22 mouse cellular contexts compared by ENCODE assay signal in the genomic region with DNA sequence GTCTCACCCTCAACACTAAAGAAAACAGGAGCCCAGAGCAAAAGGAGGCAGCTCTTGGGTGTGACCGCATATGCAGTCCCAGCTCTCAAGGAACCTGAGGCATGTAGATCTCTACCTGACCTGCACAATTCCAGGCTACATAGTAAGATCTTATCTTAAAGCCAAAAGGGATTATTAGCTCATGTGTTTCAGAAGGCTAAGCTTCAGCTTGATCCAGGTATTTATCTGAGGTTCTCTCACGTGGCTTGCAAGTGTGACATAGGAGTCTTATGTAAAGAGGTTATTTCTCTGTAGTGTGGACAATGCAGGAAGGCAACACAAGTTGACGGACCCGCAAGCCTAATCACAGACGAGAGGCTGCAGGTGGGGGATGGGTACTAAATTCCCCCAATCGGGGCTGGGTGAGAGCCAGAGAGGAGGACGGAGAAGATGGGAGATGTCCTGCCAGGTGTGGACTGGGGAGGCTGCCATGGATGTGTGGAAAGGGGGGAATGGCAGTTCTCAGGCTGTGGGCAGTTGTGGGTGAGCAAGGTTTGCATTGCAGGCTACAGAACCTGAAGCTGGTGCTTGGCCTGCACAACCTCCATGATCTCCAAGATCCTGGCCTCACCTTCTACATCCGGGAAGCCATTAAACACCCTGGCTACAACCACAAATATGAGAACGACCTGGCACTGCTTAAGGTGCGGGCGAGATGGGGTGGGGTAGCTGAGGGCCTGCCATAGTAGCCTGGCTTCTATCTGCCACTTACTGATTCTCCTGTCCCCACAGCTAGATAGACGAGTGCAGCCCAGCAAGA. TPM values are rescaled to one million over a fixed set of nuclear protein-coding genes. Genes with fewer than 3 reads are reported as not detected.
A peak's percentile ranks its signal among the peaks of the same experiment; 100 is the strongest.
DNase-seq lines count a peak whose midpoint lies in the region; ATAC-seq lines count a peak whose summit lies in the region.
"Had no signal": no experiment of that assay in that cellular context is flagged by ENCODE, and none has a peak within 500 bp of the region (broad histone marks: within the 10 kb centered on the region; RNA-seq: fewer than 3 reads in every experiment).

No protein-coding gene starts in this region.

- DNase-seq in embryonic facial prominence, embryonic 10.5 days (ENCODE audit: low spot score), result no peak
- DNase-seq in heart, adult 9 months (ENCODE audit: low spot score in 2 of 2), result no peak
- DNase-seq in gonadal fat pad, adult 2 months (ENCODE audit: low read depth), result peak; percentile 82
- no peak for DNase-seq in right cerebral cortex, postnatal 36 days (ENCODE audit: low spot score in 2 of 2)
- DNase-seq: adrenal gland, postnatal 10 days; gastrocnemius, postnatal 25 days; kidney, adult 9 months; kidney, postnatal 36 days; lung, postnatal 4 days; thymus, postnatal 36 days had no signal

- H3K4me1 ChIP-seq in embryonic facial prominence, embryonic 13.5 days, result peaks cover 19% of the 10 kb centered on the region
- peaks cover 17% of the 10 kb centered on the region for H3K4me1 ChIP-seq in embryonic facial prominence, embryonic 10.5 days
- H3K4me1 ChIP-seq in heart, embryonic 16.5 days (ENCODE audit: control insufficient read depth, insufficient read depth, low read length), result peaks cover 24% of the 10 kb centered on the region
- H3K4me1 ChIP-seq in limb, embryonic 13.5 days, result peaks cover 38% of the 10 kb centered on the region
- H3K4me1 ChIP-seq: hindbrain, embryonic 13.5 days had no signal

- no peak overlapping the region for H3K4me3 ChIP-seq in embryonic facial prominence, embryonic 13.5 days
- no peak overlapping the region for H3K4me3 ChIP-seq in embryonic facial prominence, embryonic 10.5 days
- no peak overlapping the region for H3K4me3 ChIP-seq in heart, embryonic 16.5 days (ENCODE audit: low read length)
- no peak overlapping the region for H3K4me3 ChIP-seq in limb, embryonic 13.5 days
- H3K4me3 ChIP-seq: forebrain, embryonic 10.5 days; hindbrain, embryonic 13.5 days; lung, embryonic 15.5 days; neural tube, embryonic 15.5 days had no signal

- ATAC-seq in embryonic facial prominence, embryonic 13.5 days (ENCODE audit: insufficient number of reproducible peaks, insufficient read depth, low FRiP score, low TSS enrichment, low read depth), result no peak
- no peak for ATAC-seq in heart, embryonic 16.5 days (replicated peaks; ENCODE audit: extremely low read depth, insufficient read depth, low FRiP score)
- no peak for ATAC-seq in limb, embryonic 13.5 days (ENCODE audit: low FRiP score, low read depth)
- ATAC-seq: inflammation-experienced regulatory T-cells, adult 6 months; midbrain, embryonic 16.5 days had no signal

- no peaks in the 10 kb centered on the region for H3K9me3 ChIP-seq in embryonic facial prominence, embryonic 13.5 days
- peaks cover 4% of the 10 kb centered on the region; the same call in 1 of the 2 replicates for H3K9me3 ChIP-seq in embryonic facial prominence, embryonic 10.5 days
- no peaks in the 10 kb centered on the region; the same call in 1 of the 2 replicates for H3K9me3 ChIP-seq in heart, embryonic 16.5 days (replicated peaks; ENCODE audit: control insufficient read depth, low read length)
- no peaks in the 10 kb centered on the region for H3K9me3 ChIP-seq in limb, embryonic 13.5 days
- H3K9me3 ChIP-seq: hindbrain, embryonic 13.5 days; lung, embryonic 15.5 days; neural tube, embryonic 15.5 days had no signal

- no peaks in the 10 kb centered on the region for H3K27me3 ChIP-seq in embryonic facial prominence, embryonic 13.5 days
- H3K27me3 ChIP-seq in embryonic facial prominence, embryonic 10.5 days (replicated peaks; ENCODE audit: low read depth, poor library complexity, severe bottlenecking), result no peaks in the 10 kb centered on the region
- H3K27me3 ChIP-seq in heart, embryonic 16.5 days (ENCODE audit: control insufficient read depth, insufficient read depth, low read length), result no peaks in the 10 kb centered on the region
- no peaks in the 10 kb centered on the region for H3K27me3 ChIP-seq in limb, embryonic 13.5 days
- H3K27me3 ChIP-seq: hindbrain, embryonic 13.5 days; lung, embryonic 15.5 days; neural tube, embryonic 15.5 days had no signal

- peaks cover 12% of the 10 kb centered on the region for H3K36me3 ChIP-seq in embryonic facial prominence, embryonic 13.5 days
- peaks cover 20% of the 10 kb centered on the region for H3K36me3 ChIP-seq in embryonic facial prominence, embryonic 10.5 days (replicated peaks)
- H3K36me3 ChIP-seq in heart, embryonic 16.5 days (ENCODE audit: control insufficient read depth, insufficient read depth), result peaks cover 6% of the 10 kb centered on the region
- peaks cover 7% of the 10 kb centered on the region for H3K36me3 ChIP-seq in limb, embryonic 13.5 days

- 0 out of 2 replicates have a peak overlapping the region, but pooled peaks have one; percentile 36 for H3K9ac ChIP-seq in embryonic facial prominence, embryonic 13.5 days
- no peak overlapping the region for H3K9ac ChIP-seq in heart, embryonic 16.5 days (ENCODE audit: low read length)
- peak overlapping the region; percentile 48 for H3K9ac ChIP-seq in limb, embryonic 13.5 days
- H3K9ac ChIP-seq: hindbrain, embryonic 13.5 days; liver, embryonic 14.5 days; lung, embryonic 15.5 days; neural tube, embryonic 15.5 days had no signal

- H3K27ac ChIP-seq in embryonic facial prominence, embryonic 13.5 days, result no peak overlapping the region
- no peak overlapping the region for H3K27ac ChIP-seq in embryonic facial prominence, embryonic 10.5 days (replicated peaks)
- H3K27ac ChIP-seq in heart, embryonic 16.5 days (ENCODE audit: low read length), result peak overlapping the region; percentile 64
- peak overlapping the region; percentile 81 for H3K27ac ChIP-seq in limb, embryonic 13.5 days
- H3K27ac ChIP-seq: forebrain, embryonic 10.5 days; hindbrain, embryonic 13.5 days; liver, embryonic 14.5 days; lung, embryonic 15.5 days; neural tube, embryonic 15.5 days had no signal

- H3K4me2 ChIP-seq in embryonic facial prominence, embryonic 13.5 days, result no peak overlapping the region
- H3K4me2 ChIP-seq in heart, embryonic 16.5 days (ENCODE audit: low read depth, low read length), result no peak overlapping the region
- H3K4me2 ChIP-seq in limb, embryonic 13.5 days (replicated peaks), result no peak overlapping the region
- H3K4me2 ChIP-seq: heart, embryonic 11.5 days; hindbrain, embryonic 13.5 days; lung, embryonic 15.5 days; neural tube, embryonic 15.5 days had no signal

- WGBS in embryonic facial prominence, embryonic 13.5 days, result 75% methylated on average over 12 of the region's 12 CpGs
- 77% methylated on average over 12 of the region's 12 CpGs for WGBS in embryonic facial prominence, embryonic 10.5 days
- WGBS in heart, embryonic 16.5 days, result 64% methylated on average over 12 of the region's 12 CpGs
- 75% methylated on average over 12 of the region's 12 CpGs for WGBS in limb, embryonic 13.5 days

RNA-seq across cellular contexts. Expression of a gene that starts 5.0 kb away (rescaled TPM):
- 0.81 and 0.84 TPM in 2 replicates for polyA plus RNA-seq in embryonic facial prominence, embryonic 13.5 days (2015; fragmentation: Nextera tagmentation; extraction: Ambion mirVana)
- 0.88 and 1.5 TPM in 2 replicates for polyA plus RNA-seq in embryonic facial prominence, embryonic 10.5 days (2016; fragmentation: Nextera tagmentation; extraction: Ambion mirVana)
- 1.1 and 1.3 TPM in 2 replicates for polyA plus RNA-seq in heart, embryonic 16.5 days (2015; fragmentation: Nextera tagmentation; extraction: Ambion mirVana)
- polyA plus RNA-seq in gonadal fat pad, adult 2 months (2012; rRNA removed), result 0.24 and 0.42 TPM in 2 replicates
- 0.83 and 0.92 TPM in 2 replicates for polyA plus RNA-seq in limb, embryonic 13.5 days (2015; fragmentation: Nextera tagmentation; extraction: Ambion mirVana)

RNA-seq across cellular contexts. Expression of a gene that starts 10.5 kb away (rescaled TPM):
- 703 and 715 TPM in 2 replicates for polyA plus RNA-seq in embryonic facial prominence, embryonic 13.5 days (2015; fragmentation: Nextera tagmentation; extraction: Ambion mirVana)
- polyA plus RNA-seq in embryonic facial prominence, embryonic 10.5 days (2016; fragmentation: Nextera tagmentation; extraction: Ambion mirVana), result 591 and 608 TPM in 2 replicates
- polyA plus RNA-seq in heart, embryonic 16.5 days (2015; fragmentation: Nextera tagmentation; extraction: Ambion mirVana), result 1,046 and 1,072 TPM in 2 replicates
- polyA plus RNA-seq in gonadal fat pad, adult 2 months (2012; rRNA removed), result 595 and 686 TPM in 2 replicates
- polyA plus RNA-seq in limb, embryonic 13.5 days (2015; fragmentation: Nextera tagmentation; extraction: Ambion mirVana), result 761 and 775 TPM in 2 replicates

RNA-seq across cellular contexts. Expression of a gene that starts 11.8 kb away (rescaled TPM):
- polyA plus RNA-seq in embryonic facial prominence, embryonic 13.5 days (2015; fragmentation: Nextera tagmentation; extraction: Ambion mirVana), result 102 and 106 TPM in 2 replicates
- polyA plus RNA-seq in embryonic facial prominence, embryonic 10.5 days (2016; fragmentation: Nextera tagmentation; extraction: Ambion mirVana), result 240 and 250 TPM in 2 replicates
- polyA plus RNA-seq in heart, embryonic 16.5 days (2015; fragmentation: Nextera tagmentation; extraction: Ambion mirVana), result 98.0 and 101 TPM in 2 replicates
- polyA plus RNA-seq in gonadal fat pad, adult 2 months (2012; rRNA removed), result 125 and 180 TPM in 2 replicates
- polyA plus RNA-seq in limb, embryonic 13.5 days (2015; fragmentation: Nextera tagmentation; extraction: Ambion mirVana), result 116 and 123 TPM in 2 replicates

RNA-seq across cellular contexts. Expression of a gene that starts 22.7 kb away (rescaled TPM):
- polyA plus RNA-seq in embryonic facial prominence, embryonic 13.5 days (2015; fragmentation: Nextera tagmentation; extraction: Ambion mirVana), result 0.10 and 0.12 TPM in 2 replicates
- polyA plus RNA-seq in embryonic facial prominence, embryonic 10.5 days (2016; fragmentation: Nextera tagmentation; extraction: Ambion mirVana), result 0.04 TPM in 1 of 2 replicates, not detected in the other
- not detected in 2 replicates for polyA plus RNA-seq in heart, embryonic 16.5 days (2015; fragmentation: Nextera tagmentation; extraction: Ambion mirVana)
- polyA plus RNA-seq in gonadal fat pad, adult 2 months (2012; rRNA removed), result 1.6 and 1.8 TPM in 2 replicates
- polyA plus RNA-seq in limb, embryonic 13.5 days (2015; fragmentation: Nextera tagmentation; extraction: Ambion mirVana), result not detected in 2 replicates
- polyA plus RNA-seq: forebrain, embryonic 10.5 days; inflammation-experienced regulatory T-cells, adult 6 months; limb, embryonic 11.5 days had no signal

RNA-seq across cellular contexts. Expression of a gene that starts 24.6 kb away (rescaled TPM):
- 58.1 and 62.1 TPM in 2 replicates for polyA plus RNA-seq in embryonic facial prominence, embryonic 13.5 days (2015; fragmentation: Nextera tagmentation; extraction: Ambion mirVana)
- 62.6 and 63.5 TPM in 2 replicates for polyA plus RNA-seq in embryonic facial prominence, embryonic 10.5 days (2016; fragmentation: Nextera tagmentation; extraction: Ambion mirVana)
- 45.5 and 47.0 TPM in 2 replicates for polyA plus RNA-seq in heart, embryonic 16.5 days (2015; fragmentation: Nextera tagmentation; extraction: Ambion mirVana)
- 52.4 and 53.2 TPM in 2 replicates for polyA plus RNA-seq in gonadal fat pad, adult 2 months (2012; rRNA removed)
- polyA plus RNA-seq in limb, embryonic 13.5 days (2015; fragmentation: Nextera tagmentation; extraction: Ambion mirVana), result 62.0 and 65.9 TPM in 2 replicates

Comparison
In these comparisons a context has a peak if more than half of its experiments do, and no peak if none do; other contexts are left out.
1. H3K27ac ChIP-seq: peak in heart, embryonic 16.5 days (single experiment) and limb, embryonic 13.5 days (single experiment); none in embryonic facial prominence, embryonic 13.5 days (single experiment) and embryonic facial prominence, embryonic 10.5 days (single experiment).